Mouse (Mus musculus): Measurements from ENCODE around the gene Garem2.

GRCm38 (mm10) chr5:30118018-30118417 lies 13.1 kb downstream of the Garem2 start:
- TF ChIP-seq CTCF (IDR thresholded peaks at IDR 0.05; ENCODE audit: low read depth), result no peak
- no peak for TF ChIP-seq EP300 (IDR thresholded peaks at IDR 0.05; ENCODE audit: low read depth)

All from heart, postnatal 0 days (tissue).